Mouse (Mus musculus) MEL (cell line): Measurements from ENCODE around the gene Hcn2. TPM values are rescaled to one million over a fixed set of nuclear protein-coding genes. Genes with fewer than 3 reads are reported as not detected.

Experiments
- DNase-seq: peaks from one replicate; pipeline ENCODE4 v3.0.0; 2011; ENCODE audit warnings: low read depth, low spot score
- H3K27ac ChIP-seq: 2 replicates; pipeline ENCODE4 v1.5.1; 2012; ENCODE audit warnings: low read depth, mild to moderate bottlenecking, control low read depth, low read length, moderate library complexity; ENCODE audit not compliant: control insufficient read depth
- H3K27me3 ChIP-seq, 2 experiments: fragments of 150-350 bp in 1 of 2; sonication (generic) in 1 of 2; 2 replicates each; pipeline ENCODE4 v1.6.1; 2012; ENCODE audit warnings: low read length in 2 of 2, mild to moderate bottlenecking in 2 of 2, improper control_type of control experiment in 1 of 2, moderate library complexity in 1 of 2; ENCODE audit not compliant: insufficient read depth in 2 of 2, control insufficient read depth in 1 of 2
- H3K36me3 ChIP-seq, 2 experiments: 2 replicates each; pipeline ENCODE4 v1.6.1; 2012 to 2014; ENCODE audit warnings: low read length in 2 of 2, improper control_type of control experiment in 1 of 2, inconsistent platforms in 1 of 2, mild to moderate bottlenecking in 1 of 2; ENCODE audit not compliant: insufficient read depth in 2 of 2, control insufficient read depth in 1 of 2
- H3K4me1 ChIP-seq, 2 experiments: fragments of 150-350 bp in 1 of 2; sonication (generic) in 1 of 2; 2 replicates each; pipeline ENCODE4 v1.6.1; 2012; ENCODE audit warnings: low read length in 2 of 2, improper control_type of control experiment in 1 of 2, mild to moderate bottlenecking in 1 of 2; ENCODE audit not compliant: insufficient read depth in 2 of 2, control insufficient read depth in 1 of 2
- H3K4me3 ChIP-seq, 2 experiments: fragments of 150-350 bp in 1 of 2; sonication (generic) in 1 of 2; 2 replicates each; pipeline ENCODE4 v1.5.1; 2012; ENCODE audit warnings: low read depth in 2 of 2, low read length in 2 of 2, mild to moderate bottlenecking in 2 of 2, moderate library complexity in 2 of 2, control low read depth in 1 of 2, improper control_type of control experiment in 1 of 2; ENCODE audit not compliant: control insufficient read depth in 1 of 2, insufficient read depth in 1 of 2
- H3K79me2 ChIP-seq: 2 replicates; pipeline ENCODE4 v1.6.1; 2012; ENCODE audit warnings: mild to moderate bottlenecking, low read length, moderate library complexity; ENCODE audit not compliant: control insufficient read depth, poor library complexity, insufficient read depth
- H3K9ac ChIP-seq: 2 replicates; pipeline ENCODE4 v1.6.1; 2012; ENCODE audit warnings: low read depth, mild to moderate bottlenecking, control low read depth, low read length, moderate library complexity; ENCODE audit not compliant: control insufficient read depth, poor library complexity, severe bottlenecking
- H3K9me3 ChIP-seq: fragments of 150-350 bp; sonication (generic); replicated peaks from 2 replicates; pipeline ENCODE4 v1.6.1; 2012; ENCODE audit warnings: mild to moderate bottlenecking, low read length, improper control_type of control experiment, moderate library complexity; ENCODE audit not compliant: insufficient read depth
- BHLHE40 ChIP-seq: IDR thresholded peaks from 2 replicates; pipeline ENCODE4 v1.6.1; 2012; ENCODE audit warnings: low read depth, mild to moderate bottlenecking, inconsistent platforms, low read length, improper control_type of control experiment, borderline replicate concordance
- CHD2 ChIP-seq: IDR thresholded peaks from 2 replicates; pipeline ENCODE4 v1.6.1; 2011; ENCODE audit warnings: low read length, improper control_type of control experiment
- CTCF ChIP-seq, 3 experiments: IDR thresholded peaks in 2 of 3; conservative IDR thresholded peaks in 1 of 3; 2 replicates each; pipeline ENCODE4 v1.5.1; 2011 to 2012; ENCODE audit warnings: low read length in 3 of 3, low read depth in 2 of 3, mild to moderate bottlenecking in 2 of 3, improper control_type of control experiment in 1 of 3, inconsistent platforms in 1 of 3, mixed read lengths in 1 of 3, moderate library complexity in 1 of 3; ENCODE audit not compliant: control insufficient read depth in 1 of 3, insufficient read depth in 1 of 3, poor library complexity in 1 of 3, severe bottlenecking in 1 of 3
- E2F4 ChIP-seq: IDR thresholded peaks from 2 replicates; pipeline ENCODE4 v1.6.1; 2011; ENCODE audit warnings: low read depth, low read length, improper control_type of control experiment, borderline replicate concordance
- ELF1 ChIP-seq: IDR thresholded peaks from 2 replicates; pipeline ENCODE4 v1.6.1; 2014; ENCODE audit warnings: low read depth, mild to moderate bottlenecking, inconsistent platforms, low read length, improper control_type of control experiment, moderate library complexity
- EP300 ChIP-seq, 2 experiments: IDR thresholded peaks; 2 replicates each; pipeline ENCODE4 v1.6.1; 2011; ENCODE audit warnings: improper control_type of control experiment in 2 of 2, low read length in 2 of 2, low read depth in 1 of 2, mild to moderate bottlenecking in 1 of 2
- GABPA ChIP-seq: IDR thresholded peaks from 2 replicates; pipeline ENCODE4 v1.6.1; 2012; ENCODE audit warnings: low read depth, mild to moderate bottlenecking, inconsistent platforms, low read length, improper control_type of control experiment, moderate library complexity
- GATA1 ChIP-seq: IDR thresholded peaks from 2 replicates; pipeline ENCODE4 v1.6.1; 2011; ENCODE audit warnings: low read depth, low read length, improper control_type of control experiment
- JUND ChIP-seq: IDR thresholded peaks from 2 replicates; pipeline ENCODE4 v1.6.1; 2011; ENCODE audit warnings: low read depth, mild to moderate bottlenecking, improper control_type of control experiment, low read length
- KAT2A ChIP-seq: conservative IDR thresholded peaks from 2 replicates; pipeline ENCODE4 v1.6.1; 2012; ENCODE audit warnings: low read depth, low read length, improper control_type of control experiment, inconsistent platforms
- MAZ ChIP-seq: IDR thresholded peaks from 2 replicates; pipeline ENCODE4 v1.6.1; 2012; ENCODE audit warnings: low read depth, mild to moderate bottlenecking, inconsistent platforms, low read length, improper control_type of control experiment
- MYC ChIP-seq: IDR thresholded peaks from 2 replicates; pipeline ENCODE4 v1.6.1; 2011; ENCODE audit warnings: low read depth, mild to moderate bottlenecking, low read length, improper control_type of control experiment, moderate library complexity
- NELFE ChIP-seq: IDR thresholded peaks from 2 replicates; pipeline ENCODE4 v1.6.1; 2011; ENCODE audit warnings: low read depth, low read length, improper control_type of control experiment
- NRF1 ChIP-seq: IDR thresholded peaks from 2 replicates; pipeline ENCODE4 v1.6.1; 2014; ENCODE audit warnings: low read depth, mild to moderate bottlenecking, inconsistent platforms, low read length, improper control_type of control experiment, moderate library complexity; ENCODE audit not compliant: poor library complexity, insufficient read depth, severe bottlenecking
- POLR2AphosphoS2 ChIP-seq: IDR thresholded peaks from 2 replicates; pipeline ENCODE4 v1.6.1; 2011; ENCODE audit warnings: low read length, improper control_type of control experiment
- POLR2AphosphoS5 ChIP-seq: IDR thresholded peaks from 2 replicates; pipeline ENCODE4 v1.6.1; 2012; ENCODE audit warnings: low read depth, borderline replicate concordance, mild to moderate bottlenecking, inconsistent platforms, low read length, moderate library complexity, mixed read lengths
- SIN3A ChIP-seq: IDR thresholded peaks from 2 replicates; pipeline ENCODE4 v1.6.1; 2012; ENCODE audit warnings: low read length, improper control_type of control experiment, inconsistent platforms
- SMC3 ChIP-seq: IDR thresholded peaks from 2 replicates; pipeline ENCODE4 v1.6.1; 2011; ENCODE audit warnings: low read depth, low read length, improper control_type of control experiment
- TBP ChIP-seq: IDR thresholded peaks from 2 replicates; pipeline ENCODE4 v1.8.0; 2011; ENCODE audit warnings: low read depth, low read length, improper control_type of control experiment
- TCF12 ChIP-seq: IDR thresholded peaks from 2 replicates; pipeline ENCODE4 v1.6.1; 2014; ENCODE audit warnings: low read depth, mild to moderate bottlenecking, inconsistent platforms, low read length, improper control_type of control experiment, moderate library complexity
- UBTF ChIP-seq: IDR thresholded peaks from 2 replicates; pipeline ENCODE4 v1.6.1; 2012; ENCODE audit warnings: low read depth, mild to moderate bottlenecking, inconsistent platforms, low read length, improper control_type of control experiment, moderate library complexity, borderline replicate concordance; ENCODE audit not compliant: insufficient read depth
- USF1 ChIP-seq: IDR thresholded peaks from 2 replicates; pipeline ENCODE4 v1.6.1; 2014; ENCODE audit warnings: low read depth, mild to moderate bottlenecking, inconsistent platforms, low read length, improper control_type of control experiment, moderate library complexity
- USF2 ChIP-seq, 2 experiments: IDR thresholded peaks; 2 replicates each; pipeline ENCODE4 v1.6.1; 2011 to 2012; ENCODE audit warnings: improper control_type of control experiment in 2 of 2, low read length in 2 of 2, borderline replicate concordance in 1 of 2, inconsistent platforms in 1 of 2, low read depth in 1 of 2, mild to moderate bottlenecking in 1 of 2; ENCODE audit not compliant: insufficient read depth in 1 of 2
- ZC3H11A ChIP-seq: IDR thresholded peaks from 2 replicates; pipeline ENCODE4 v1.6.1; 2012; ENCODE audit warnings: low read depth, mild to moderate bottlenecking, inconsistent platforms, low read length, improper control_type of control experiment
- polyA plus RNA-seq, 2 experiments: library from polyadenylated mRNA; stranded (reverse) in 1 of 2; unstranded in 1 of 2; fragments of >175 nt in 1 of 2; fragments of >200 nt in 1 of 2; gene quantifications; 2 replicates each; pipeline versions ENCODE4 v1.2.1 to v1.2.4; 2012; ENCODE audit warnings: low replicate concordance in 2 of 2, low read depth in 1 of 2; ENCODE audit not compliant: insufficient read length in 2 of 2, insufficient read depth in 1 of 2, missing spikeins in 1 of 2
- total RNA-seq: library from RNA; depleted of rRNA; stranded (reverse); fragments of 300-350 nt; gene quantifications from 2 replicates; pipeline ENCODE4 v1.2.3, GENCODE M21; 2012

The Hcn2 gene
- total and polyA plus RNA-seq, 3 experiments = 0.42 to 1.6 TPM; not detected in 1

GRCm38 (mm10) chr10:79746774-79747151 is 30.3 kb downstream of the Hcn2 start (continued):
- TF ChIP-seq ZC3H11A (no peak), NRF1 (no peak), TBP (no peak), POLR2AphosphoS5 (no peak), KAT2A (no peak), GATA1 (no peak), MAZ (peak; percentile 51; the same call in 1 of the 2 replicates), CTCF (IDR thresholded peaks at IDR 0.05 in 2 of 3, conservative IDR thresholded peaks at IDR 0.05 in 1 of 3; ENCODE audit: control insufficient read depth in 1 of 3, insufficient read depth in 1 of 3, low read depth in 2 of 3, low read length in 3 of 3, poor library complexity in 1 of 3, severe bottlenecking in 1 of 3) (no peak), USF1 (no peak), USF2 (IDR thresholded peaks at IDR 0.05; ENCODE audit: borderline replicate concordance in 1 of 2, insufficient read depth in 1 of 2, low read depth in 1 of 2, low read length in 2 of 2) (no peak), MYC (no peak; the same call in 1 of the 2 replicates), CHD2 (no peak)

- peaks cover 0 to 10% of the 10 kb centered on the region in 2 experiments; a peak in 2 of 4 replicates for H3K4me1 ChIP-seq
- no peak overlapping the region for H3K27ac ChIP-seq
- H3K4me3 ChIP-seq = no peak overlapping the region
- H3K79me2 ChIP-seq = peaks cover 9% of the 10 kb centered on the region
- H3K36me3 ChIP-seq = peaks cover 0 to 6% of the 10 kb centered on the region in 2 experiments; a peak in 2 of 4 replicates
- DNase-seq = no peak
- H3K9ac ChIP-seq = no peak overlapping the region
- no peaks in the 10 kb centered on the region for H3K9me3 ChIP-seq
- TF ChIP-seq ELF1 (no peak), GATA1 (no peak), KAT2A (no peak), USF2 (IDR thresholded peaks at IDR 0.05; ENCODE audit: borderline replicate concordance in 1 of 2, insufficient read depth in 1 of 2, low read depth in 1 of 2, low read length in 2 of 2) (no peak), ZC3H11A (no peak), SMC3 (no peak), MAZ (no peak), EP300 (IDR thresholded peaks at IDR 0.05; ENCODE audit: low read depth in 1 of 2, low read length in 2 of 2) (no peak), UBTF (no peak), POLR2AphosphoS2 (no peak), BHLHE40 (no peak), NELFE (no peak), GABPA (no peak), E2F4 (no peak), TCF12 (no peak), JUND (no peak), NRF1 (no peak), SIN3A (no peak)
- no peaks in the 10 kb centered on the region for H3K27me3 ChIP-seq
Measured at GRCm38 (mm10) chr10:79748496-79748895, 32.1 kb downstream of the Hcn2 start.
